Mouse (Mus musculus) embryo, embryonic 10 days (tissue): ENCODE results near the gene Rbms1.

Experiments
- DNase-seq: peaks from one replicate; pipeline ENCODE4 v3.0.0-alpha.2; 2015; ENCODE audit warnings: low spot score

The Rbms1 gene

DNA sequence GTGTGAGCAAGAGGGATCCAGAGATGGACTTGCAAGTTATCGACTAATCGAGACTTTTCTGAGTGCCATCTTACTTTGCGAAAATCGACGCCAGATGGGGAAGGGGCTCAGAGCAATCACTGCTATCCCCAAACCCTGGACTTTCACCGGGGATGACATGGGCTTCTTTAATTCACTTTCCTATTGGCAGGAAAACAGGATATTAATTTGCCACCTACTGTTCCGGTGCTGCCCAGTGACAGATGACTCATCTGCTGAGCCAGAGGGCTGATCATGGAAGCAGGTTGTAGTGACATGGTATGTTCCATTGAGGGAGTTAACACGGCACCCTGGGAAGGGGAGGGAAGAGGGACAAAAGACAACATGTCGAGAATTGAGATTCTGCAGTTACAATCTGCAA, 206.8 kb downstream of the Rbms1 start:
- no peak for DNase-seq

DNA sequence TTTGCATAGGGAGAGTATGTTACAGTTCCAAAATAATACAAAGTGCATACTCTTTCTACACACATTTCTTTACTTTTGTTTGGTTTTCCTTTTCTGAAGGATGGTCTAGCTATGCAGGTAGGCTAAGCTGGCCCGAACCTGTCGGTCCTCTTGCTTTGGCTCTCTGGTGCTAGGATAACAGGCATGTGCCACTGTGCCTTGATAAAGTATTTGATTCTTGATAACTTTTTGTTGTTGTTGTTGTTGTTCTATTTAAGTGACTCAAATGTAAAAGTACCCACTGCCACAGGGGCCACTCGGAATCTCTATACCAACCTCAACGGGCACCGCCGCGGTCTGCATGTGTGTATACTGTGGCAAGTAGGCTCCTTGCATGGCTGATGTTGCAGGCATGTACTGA, 207.9 kb downstream of the Rbms1 start:
- DNase-seq, result no peak

DNA sequence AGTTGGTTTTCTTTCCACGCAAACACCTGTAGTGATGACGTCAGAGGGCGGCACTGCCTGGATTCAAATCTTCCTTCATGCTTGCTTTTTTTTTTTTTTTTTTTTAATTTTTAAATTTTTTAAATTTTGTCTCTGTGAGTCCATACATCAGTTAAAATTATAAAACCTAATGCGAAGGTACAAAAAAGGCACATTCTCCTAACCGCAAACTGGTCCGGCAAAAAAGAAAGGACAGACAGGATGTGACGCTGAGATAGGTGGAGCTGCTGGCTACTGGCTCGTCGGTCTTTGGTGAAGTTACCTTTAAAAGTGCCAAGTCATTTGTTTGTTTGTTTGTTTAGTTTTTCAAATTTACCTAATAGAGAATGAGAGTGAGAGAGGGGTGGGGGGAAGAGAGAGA, 211.7 kb downstream of the Rbms1 start:
- no peak for DNase-seq

DNA sequence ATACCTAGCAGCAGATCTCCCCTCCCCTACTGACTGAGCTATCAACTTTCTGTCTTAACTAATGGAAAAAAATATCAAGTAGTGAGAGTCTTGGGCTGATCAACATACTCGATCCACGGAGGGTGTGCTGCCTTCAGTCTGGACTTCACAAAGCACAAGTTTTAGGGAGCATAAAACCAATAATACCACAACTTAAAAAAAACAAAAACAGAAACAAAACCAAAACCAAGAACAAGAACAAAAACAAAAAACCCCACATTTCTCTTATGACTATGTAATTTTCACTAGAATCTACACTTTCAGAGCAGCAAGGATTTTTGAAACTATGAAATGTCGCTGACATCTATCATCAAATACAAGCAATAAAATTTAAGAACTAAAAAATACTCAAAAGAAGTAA, 212.4 kb downstream of the Rbms1 start:
- no peak for DNase-seq

DNA sequence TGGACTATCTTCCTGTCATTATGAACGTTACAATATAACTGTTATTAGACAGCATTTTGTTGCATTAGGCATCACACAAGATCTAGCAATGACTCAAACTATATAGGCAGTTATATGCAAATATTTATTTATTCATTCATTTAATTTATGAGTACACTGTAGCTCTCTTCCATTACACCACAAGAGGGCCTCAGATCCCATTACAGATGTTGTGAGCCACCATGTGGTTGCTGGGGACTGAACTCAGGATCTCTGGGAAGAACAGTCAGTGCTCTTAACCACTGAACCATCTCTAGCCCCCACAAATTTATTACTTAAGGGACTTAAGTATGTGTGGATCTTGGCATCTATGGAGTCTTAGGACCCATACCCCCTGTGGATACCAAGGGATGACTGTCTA, 214.4 kb downstream of the Rbms1 start:
- DNase-seq, result no peak

DNA sequence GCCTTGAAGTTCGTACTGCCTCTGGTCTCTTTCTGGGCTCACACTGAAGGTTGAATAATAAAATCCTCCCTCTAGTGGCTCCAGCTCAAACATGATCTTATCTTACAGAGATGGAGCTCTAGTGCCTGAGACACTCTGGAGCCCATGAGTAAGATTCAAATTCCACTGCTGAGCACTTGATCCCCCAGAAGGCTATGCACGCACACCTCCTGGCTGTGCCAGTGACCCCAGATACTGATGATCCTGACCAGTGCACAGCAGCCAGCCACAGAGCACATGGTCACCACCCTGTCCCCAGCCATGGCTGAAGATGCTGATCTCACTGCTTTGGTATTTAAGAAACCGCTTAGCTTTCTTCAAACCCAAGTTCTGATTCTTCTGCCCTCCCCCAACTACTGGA, 215.4 kb downstream of the Rbms1 start:
- peak; percentile 23 for DNase-seq

DNA sequence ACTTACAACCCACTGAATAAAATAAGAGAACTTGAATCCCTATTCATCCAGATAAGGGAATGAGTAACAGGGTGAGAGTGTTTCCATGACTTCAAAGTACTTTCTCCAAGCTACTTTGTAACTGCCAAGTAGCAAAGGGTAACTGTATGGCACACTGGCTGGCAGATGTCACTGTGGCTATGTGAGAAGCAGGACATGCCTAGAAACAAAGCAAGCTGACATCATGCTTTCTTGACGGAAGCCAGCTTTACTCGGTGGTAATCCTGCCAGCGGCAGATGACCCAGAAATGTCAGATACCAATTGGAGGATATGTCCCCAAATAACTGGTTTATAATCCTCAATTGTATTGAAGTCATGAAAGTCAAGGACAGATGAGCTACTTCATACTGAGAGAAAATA, 218.3 kb downstream of the Rbms1 start:
- DNase-seq, result no peak

DNA sequence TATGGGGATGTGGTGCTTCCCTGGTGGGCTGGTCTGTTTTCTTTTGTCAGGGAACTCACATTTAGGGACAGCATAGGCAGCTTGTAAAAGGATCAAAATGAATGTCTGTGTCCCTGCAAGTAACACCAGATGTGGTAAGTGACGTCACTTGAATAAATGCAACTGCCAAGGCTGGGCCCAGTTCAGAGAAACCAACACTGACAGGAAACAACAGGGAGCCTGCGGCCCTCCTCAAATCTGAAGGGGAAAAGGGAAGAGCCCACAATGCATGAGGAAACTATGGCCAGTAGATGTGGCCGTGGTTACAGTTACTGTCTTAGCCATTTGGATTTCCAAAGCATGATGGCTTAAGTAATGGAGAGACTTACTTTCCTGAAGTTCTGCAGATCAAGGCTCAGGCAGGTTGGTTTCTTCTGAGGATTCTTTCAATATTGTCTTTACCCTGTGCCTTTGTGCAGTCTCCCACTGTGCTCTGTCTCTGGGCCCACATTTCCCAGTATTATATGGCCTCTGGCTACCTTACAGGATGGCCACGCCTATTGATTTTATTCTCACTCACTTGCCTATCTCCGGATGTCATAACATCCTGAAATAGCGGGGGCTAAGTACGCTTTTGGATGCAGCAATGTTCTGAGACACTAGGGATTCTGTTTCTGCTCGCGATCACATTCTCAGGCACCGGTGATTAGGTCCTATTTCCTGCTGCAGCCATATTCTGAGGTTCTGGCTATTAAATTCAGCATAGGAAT, 223.4 kb downstream of the Rbms1 start:
- DNase-seq, result no peak

DNA sequence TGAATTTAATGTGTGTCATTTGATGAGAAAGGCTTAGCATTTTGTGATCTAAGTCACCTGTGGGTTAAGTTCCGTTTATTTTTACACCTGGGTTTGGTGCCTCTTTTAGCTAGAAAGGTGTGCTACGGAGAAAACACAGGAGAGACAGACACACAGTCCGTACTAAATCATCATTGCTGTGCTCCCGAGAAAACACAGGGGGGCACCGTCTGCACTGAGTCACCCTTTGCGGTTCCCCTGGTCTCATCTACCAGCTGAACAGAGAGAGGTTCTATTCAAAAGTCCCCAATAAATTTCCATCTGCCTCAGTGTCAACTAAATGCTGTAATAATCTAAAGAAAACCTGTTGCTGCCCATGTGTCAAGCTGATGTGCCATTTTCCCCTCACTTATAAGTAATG, 232.1 kb downstream of the Rbms1 start:
- DNase-seq, result no peak

DNA sequence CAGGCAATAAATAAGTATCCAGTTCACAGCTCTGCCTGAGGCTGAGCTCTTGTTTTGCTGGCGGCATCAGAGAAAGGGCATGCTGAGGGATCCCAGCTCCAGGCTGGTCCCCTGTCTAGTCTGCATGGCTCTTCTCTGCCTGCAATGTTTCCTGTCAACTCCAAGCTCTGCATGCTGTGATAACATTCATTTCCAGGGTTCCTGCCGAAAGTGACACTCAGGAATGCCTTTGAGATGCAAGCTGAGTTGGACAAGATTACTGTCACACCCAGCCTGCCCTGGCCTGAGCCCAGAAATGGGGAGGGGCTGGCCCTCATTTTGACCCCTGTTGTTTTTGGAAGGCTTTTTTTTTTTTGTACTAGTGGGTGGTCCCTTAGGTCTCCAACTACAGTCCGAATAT, 233.0 kb downstream of the Rbms1 start:
- peak; percentile 81 for DNase-seq

DNA sequence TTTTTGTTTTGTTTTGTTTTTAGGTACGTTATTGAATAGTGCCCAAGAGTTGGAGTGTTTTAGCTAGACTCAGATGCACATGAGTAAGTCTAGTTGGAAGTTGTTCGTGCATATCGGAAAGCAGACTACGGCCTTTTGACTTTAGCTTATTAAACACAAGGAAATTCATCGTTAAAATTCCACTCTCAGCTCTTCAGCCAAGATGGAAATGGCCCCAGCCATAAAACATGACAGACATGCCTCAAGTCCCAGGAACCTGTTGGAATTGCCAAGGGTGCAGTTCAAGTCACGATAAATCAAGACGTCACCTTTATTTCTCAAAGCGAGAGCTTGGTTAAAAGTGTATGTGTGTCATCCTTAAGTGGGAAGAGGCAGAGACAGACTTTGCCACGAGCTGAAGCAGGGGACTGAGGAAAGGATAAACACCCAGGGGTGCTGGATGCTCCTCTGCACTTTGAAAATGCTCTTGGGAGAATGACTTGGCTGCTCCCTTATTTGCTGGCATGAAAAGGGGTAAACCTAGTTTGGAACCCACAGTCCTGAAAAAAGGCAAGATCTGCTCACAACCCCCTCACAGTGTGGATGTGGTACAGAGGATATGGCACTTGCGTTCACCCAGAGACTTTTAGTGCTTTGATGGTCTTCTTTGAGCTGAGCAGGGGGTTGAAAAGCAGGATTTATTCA, 233.9 kb downstream of the Rbms1 start:
- DNase-seq, result no peak

DNA sequence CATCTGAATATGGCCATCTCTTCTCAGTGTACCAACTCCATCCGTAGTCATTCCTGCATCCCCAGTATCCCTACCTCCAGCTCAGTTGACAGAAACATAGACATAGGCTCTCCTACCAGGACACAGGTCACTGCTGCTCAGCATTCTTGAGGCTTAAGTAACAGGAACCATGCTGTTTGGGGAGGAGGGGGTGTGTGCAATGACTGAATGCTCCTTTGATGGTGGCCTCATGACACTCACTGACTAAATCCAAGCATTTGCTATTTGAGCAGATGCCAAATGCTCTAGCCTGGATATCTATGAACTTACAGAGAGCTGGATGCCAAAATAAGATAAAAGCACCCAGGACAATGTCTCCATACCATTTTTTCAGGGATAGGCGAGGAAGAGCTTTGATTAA, 238.3 kb downstream of the Rbms1 start:
- DNase-seq, result no peak

DNA sequence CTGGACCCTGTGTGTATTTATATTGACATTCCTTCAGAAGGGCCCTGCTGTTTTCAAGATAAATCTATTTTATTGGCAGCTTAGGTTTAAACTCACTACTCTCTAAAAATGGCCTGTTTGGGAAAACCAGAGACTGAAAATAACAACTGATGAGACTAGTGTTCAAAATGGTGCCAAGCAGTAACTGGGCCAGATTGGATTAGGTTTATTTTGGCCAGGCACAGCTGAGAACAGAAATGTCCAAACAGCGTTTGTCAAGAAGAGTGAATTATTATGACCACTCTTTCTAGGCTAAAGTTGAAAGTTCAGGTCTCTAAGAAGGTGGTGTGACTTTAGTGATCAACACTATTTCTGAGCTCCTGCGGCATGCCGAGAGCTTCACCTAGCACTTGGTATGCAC, 240.0 kb downstream of the Rbms1 start:
- no peak for DNase-seq

DNA sequence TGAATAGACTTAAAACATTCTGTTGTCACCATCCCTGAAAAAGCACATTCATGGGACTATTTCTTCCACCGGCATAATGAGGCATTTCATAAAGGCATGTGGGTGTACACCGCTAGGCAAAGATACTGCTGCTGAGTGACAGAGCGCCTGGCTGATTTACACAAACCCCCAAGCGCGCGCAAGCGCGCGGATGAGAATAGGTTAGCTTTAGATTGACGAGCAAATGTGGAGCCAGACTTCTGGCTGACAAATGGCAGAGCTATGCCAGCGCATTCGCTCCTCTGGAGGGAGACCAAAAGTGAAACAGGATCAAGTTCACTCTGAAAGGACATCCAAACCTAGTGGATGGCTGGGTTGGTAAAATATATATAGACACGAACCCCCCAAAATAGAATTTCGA, 240.5 kb downstream of the Rbms1 start, which contains the start of gene Itgb6:
Gene Itgb6 (minus strand): TSS at position 130 of the 400 bp plus-strand sequence.
- DNase-seq, result no peak

DNA sequence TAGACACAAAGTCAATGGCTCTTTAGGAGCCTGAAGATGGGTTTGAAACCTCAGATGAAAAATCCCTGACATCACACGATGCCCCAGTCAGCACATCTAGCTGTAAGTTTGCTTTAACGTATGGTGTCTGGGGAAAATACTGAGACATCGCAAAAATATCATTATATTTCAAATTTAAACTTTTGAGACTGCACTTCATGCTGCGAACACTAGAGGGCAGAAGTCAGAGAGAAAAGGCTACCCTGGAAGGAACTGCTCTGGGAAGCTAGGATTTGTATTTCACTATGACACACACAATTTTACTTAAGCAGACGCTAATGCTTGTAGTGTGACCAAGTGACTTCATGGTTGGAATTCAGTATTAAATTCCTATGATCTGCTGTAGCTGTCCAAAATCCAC, 242.1 kb downstream of the Rbms1 start:
- DNase-seq, result peak; percentile 37

DNA sequence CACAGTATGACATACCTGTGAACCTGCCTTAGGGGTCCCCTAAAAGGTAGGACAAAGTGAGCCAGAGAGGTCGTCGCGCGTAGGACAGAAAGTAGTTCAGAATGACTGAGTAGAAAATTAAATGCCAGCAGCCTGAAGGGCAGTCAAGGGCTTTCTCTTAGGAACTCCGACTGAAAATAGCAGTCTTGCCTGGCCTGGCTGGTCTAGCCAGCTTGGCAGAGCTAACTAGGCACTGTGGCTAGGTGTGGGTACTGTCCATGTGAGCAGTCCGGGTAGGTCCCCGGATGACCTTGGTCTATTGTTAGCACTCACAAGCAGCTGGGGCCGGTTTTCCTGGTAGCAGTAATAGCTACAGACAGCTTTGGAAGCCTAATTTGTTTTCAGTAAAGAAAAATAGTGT, 242.8 kb downstream of the Rbms1 start:
- no peak for DNase-seq

DNA sequence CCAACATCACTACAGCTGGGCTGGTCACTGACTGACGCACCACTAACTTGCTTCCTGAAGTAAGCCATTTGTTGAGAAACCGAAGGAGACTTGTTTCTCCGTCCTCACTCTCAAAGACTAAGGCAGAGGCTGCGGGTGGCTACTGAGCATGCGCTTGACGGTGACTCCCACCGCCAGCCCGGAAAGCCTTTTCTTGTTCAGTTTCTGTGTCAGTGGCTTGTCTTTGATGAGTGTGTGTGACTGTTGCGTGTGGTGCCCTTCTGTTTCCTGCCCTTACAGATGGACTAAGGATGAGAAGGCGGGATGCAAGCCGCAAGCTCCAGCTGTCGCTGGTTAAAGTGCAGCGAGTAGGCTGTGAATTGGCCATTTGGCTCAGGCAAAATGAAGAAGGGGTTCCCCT, 245.6 kb downstream of the Rbms1 start:
- no peak for DNase-seq

DNA sequence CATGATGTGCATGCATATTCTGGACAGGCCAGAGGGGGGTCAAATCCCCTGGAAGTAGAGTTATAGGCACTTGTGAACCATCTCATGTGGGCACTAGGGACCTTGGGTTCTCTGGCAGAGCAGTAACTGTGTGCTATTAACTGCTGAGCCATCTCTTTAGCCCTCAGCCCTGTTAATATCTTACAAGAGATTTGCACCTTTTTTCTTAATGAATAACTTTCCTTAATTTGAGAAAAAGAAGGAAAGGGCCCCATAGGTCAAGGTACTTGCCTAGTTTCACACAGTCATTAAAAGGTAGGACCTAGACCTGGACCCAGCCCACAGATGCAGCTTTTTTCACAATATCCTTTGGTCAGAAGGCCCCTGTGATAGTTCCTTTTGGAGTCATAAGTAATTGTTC, 246.4 kb downstream of the Rbms1 start:
- no peak for DNase-seq

DNA sequence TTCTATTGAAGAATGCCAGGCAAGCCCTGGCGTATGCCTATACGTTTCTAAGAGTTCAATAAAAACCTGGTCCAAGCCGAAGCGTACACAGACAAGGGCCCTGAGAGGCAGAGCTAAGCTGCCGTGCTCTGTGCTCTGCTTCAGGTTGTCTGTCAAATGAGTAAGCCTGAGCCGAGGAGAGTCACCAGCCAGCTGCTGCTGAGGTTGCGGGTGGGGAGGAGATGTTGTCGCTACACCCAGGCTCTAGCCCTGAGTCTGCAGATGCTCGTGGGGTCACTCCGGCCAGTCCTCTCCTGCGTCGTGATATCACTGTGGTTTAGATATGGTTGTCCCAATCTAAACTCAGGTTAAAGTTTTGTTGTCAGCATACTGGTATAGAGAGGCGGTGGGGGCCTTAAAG, 247.2 kb downstream of the Rbms1 start:
- DNase-seq, result no peak

DNA sequence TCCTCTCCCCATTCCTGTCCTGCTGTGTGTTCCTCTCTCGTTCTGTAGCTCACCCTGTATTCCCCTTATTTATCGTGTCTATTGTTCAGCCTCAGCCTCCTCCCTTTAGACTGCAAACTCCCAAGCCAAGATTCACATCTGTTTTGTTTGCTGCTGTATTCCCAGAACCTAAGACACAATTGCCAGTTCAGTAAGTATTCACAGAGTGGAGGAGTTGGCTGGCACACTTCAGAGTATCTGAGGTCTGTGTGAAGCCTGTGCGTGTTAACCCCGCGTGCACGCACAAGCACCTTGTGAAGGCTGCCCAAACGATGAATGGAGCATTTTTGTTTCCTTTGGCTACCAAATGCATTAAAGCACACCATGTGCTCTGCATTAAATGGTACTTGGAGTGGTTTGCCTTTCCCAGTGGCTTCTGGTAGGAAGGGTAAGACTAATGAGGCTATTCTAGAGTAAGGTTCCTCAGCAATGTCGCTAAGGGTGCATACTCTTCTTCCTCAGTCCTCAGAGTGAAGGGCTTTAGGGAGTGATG, 248.0 kb downstream of the Rbms1 start:
- DNase-seq, result no peak

DNA sequence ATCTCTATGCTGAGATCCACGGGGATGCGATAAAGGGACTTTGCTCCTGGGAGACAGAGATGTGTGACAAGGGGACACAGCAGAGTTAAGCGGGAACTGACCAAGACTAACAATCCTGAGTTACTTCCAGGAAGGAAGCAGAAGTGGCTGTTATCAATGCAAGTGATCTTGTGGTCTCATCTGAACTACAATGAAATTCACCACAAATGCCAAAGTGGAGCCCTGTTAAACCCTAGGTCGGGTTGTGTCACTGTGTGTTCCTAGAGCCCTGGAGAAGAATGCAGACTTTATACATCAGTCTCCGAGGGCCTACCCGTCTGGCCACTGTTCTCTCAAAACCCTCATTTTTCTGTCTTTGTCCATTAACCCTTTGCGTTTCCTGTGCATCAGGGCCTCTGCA, 248.5 kb downstream of the Rbms1 start:
- DNase-seq, result no peak

DNA sequence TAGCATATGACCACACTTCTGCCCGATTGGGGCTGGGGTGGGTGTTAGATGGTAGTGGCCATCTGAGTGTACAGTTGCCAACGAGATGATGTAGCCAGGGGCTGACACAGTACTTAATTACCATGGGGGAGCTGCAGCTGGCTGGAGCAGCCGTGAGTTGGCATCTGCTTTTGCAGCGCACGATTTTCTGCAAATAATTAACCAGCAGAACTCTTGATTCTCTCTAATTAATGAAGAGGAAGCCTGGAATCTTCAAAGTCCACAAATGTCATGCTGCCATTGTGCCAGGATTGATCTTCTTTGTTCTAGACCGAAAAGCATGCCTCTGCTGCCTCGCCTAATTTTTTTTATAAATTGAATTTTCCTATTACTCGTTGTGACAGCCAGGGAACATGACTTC, 249.1 kb downstream of the Rbms1 start:
- no peak for DNase-seq

DNA sequence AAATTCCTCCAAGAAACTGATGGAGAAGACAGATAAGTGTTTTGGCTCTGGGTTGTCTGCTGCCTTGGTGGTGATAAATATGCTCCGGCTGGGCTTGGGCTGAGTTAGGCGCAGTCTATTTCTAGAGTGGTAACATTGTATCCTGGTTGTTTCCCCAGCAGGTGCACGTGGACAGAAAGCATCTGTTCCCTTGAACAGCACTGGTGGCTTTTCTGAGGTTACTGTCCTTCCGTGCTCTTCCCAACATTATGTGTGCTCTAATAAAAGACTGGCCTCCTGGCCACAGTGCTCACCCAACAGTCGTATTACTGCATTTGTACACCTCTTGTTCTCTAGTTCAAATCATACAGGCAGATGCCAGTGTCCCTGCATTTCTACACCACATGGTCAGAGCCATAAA, 250.1 kb downstream of the Rbms1 start:
- DNase-seq, result no peak

DNA sequence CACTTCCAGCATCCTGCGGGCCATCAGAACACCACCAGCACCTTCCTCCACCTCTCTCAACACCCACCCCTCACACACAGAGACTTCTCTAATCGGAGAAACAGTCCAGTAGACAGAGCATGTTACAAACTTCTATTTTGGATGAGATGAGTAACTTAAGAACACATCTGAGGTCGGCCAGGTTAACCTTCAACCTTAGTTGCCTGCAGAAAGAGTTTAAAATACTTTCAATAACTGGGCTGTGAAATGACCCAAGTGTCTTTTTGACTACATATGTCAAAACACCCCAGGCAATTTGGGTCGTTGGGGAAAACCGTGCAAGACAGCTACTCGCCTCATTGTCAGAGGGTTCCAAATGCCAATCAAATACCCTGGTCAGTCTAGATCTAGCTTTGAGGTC, 250.5 kb downstream of the Rbms1 start:
- DNase-seq, result no peak
